Mouse (Mus musculus) heart, postnatal 0 days (tissue): ENCODE measurements at regions not wholly inside any gene's neighbourhood (a gene's known extent, or its start where the extent isn't known, plus 50 kb on each side); places are given as distances from the start of the nearest gene placed in this dataset.

Source experiments
- CTCF ChIP-seq: IDR thresholded peaks from 2 replicates; pipeline ENCODE4 v1.5.1; 2016; ENCODE audit warnings: antibody characterized with exemption, control low read depth, low read depth
- EP300 ChIP-seq: IDR thresholded peaks from 2 replicates; pipeline ENCODE4 v1.6.1; 2016; ENCODE audit warnings: antibody characterized with exemption, low read depth

GRCm38 (mm10) chr6:31113558-31114326 lies 154.9 kb upstream of the Klf14 start:
- TF ChIP-seq CTCF = no peak
- no peak for TF ChIP-seq EP300
